Mouse (Mus musculus): ENCODE measurements around the gene Ms4a15. TPM values are rescaled to one million over a fixed set of nuclear protein-coding genes. Genes with fewer than 3 reads are reported as not detected.

The Ms4a15 gene
- polyA plus RNA-seq, 1 experiment from 2014 or later, result not detected

GRCm38 (mm10) chr19:10965721-10966120, 27.3 kb downstream of the Ms4a15 start:
- DNase-seq (ENCODE audit: low spot score), result no peak

- no peak for DNase-seq (ENCODE audit: low spot score)
Measured at GRCm38 (mm10) chr19:10959978-10960346, 33.1 kb downstream of the Ms4a15 start.

- peak; percentile 75 for DNase-seq (ENCODE audit: low spot score)
Measured at GRCm38 (mm10) chr19:10959085-10959977, 33.7 kb downstream of the Ms4a15 start.

- DNase-seq (ENCODE audit: low spot score), result no peak
Measured at GRCm38 (mm10) chr19:10952021-10952939, 40.8 kb downstream of the Ms4a15 start.

GRCm38 (mm10) chr19:10949558-10949957, 43.5 kb downstream of the Ms4a15 start:
- no peak for DNase-seq (ENCODE audit: low spot score)

GRCm38 (mm10) chr19:10949112-10949511, 43.9 kb downstream of the Ms4a15 start, which contains the start of gene Ccdc86:
Ccdc86 (minus strand) TSS chr19:10949266.
- peak; percentile 99 for DNase-seq (ENCODE audit: low spot score)

GRCm38 (mm10) chr19:10948416-10948815, 44.6 kb downstream of the Ms4a15 start:
- no peak for DNase-seq (ENCODE audit: low spot score)

- DNase-seq (ENCODE audit: low spot score), result no peak
Measured at GRCm38 (mm10) chr19:10947219-10947618, 45.8 kb downstream of the Ms4a15 start.

GRCm38 (mm10) chr19:10946506-10946905, 46.5 kb downstream of the Ms4a15 start:
- no peak for DNase-seq (ENCODE audit: low spot score)

- no peak for DNase-seq (ENCODE audit: low spot score)
Measured at GRCm38 (mm10) chr19:10943955-10944354, 49.1 kb downstream of the Ms4a15 start.

- DNase-seq (ENCODE audit: low spot score), result no peak
Measured at GRCm38 (mm10) chr19:10940801-10941457, 52.1 kb downstream of the Ms4a15 start.

GRCm38 (mm10) chr19:10940097-10940800, 52.8 kb downstream of the Ms4a15 start:
- peak; percentile 73 for DNase-seq (ENCODE audit: low spot score)

- DNase-seq (ENCODE audit: low spot score), result no peak
Measured at GRCm38 (mm10) chr19:10938771-10939170, 54.3 kb downstream of the Ms4a15 start.

GRCm38 (mm10) chr19:10937110-10937563, 55.9 kb downstream of the Ms4a15 start, which contains the start of gene Ptgdr2:
Ptgdr2 (plus strand) TSS chr19:10937160.
- DNase-seq (ENCODE audit: low spot score), result no peak

- DNase-seq (ENCODE audit: low spot score), result no peak
Measured at GRCm38 (mm10) chr19:10936077-10936476, 57.0 kb downstream of the Ms4a15 start.

GRCm38 (mm10) chr19:10935029-10935428, 58.0 kb downstream of the Ms4a15 start:
- DNase-seq (ENCODE audit: low spot score), result no peak

GRCm38 (mm10) chr19:10930641-10931040, 62.4 kb downstream of the Ms4a15 start:
- no peak for DNase-seq (ENCODE audit: low spot score)

All from thymus, postnatal 0 days (tissue).